Mouse (Mus musculus) testis, adult 2 months (tissue): ENCODE measurements around the gene Hspb7.

Source experiments
- CTCF ChIP-seq: fragments of 200-500 bp; IDR thresholded peaks from 2 replicates; pipeline ENCODE4 v1.5.1; 2012; ENCODE audit warnings: low read depth, mild to moderate bottlenecking, inconsistent platforms, low read length, moderate library complexity; ENCODE audit not compliant: control insufficient read depth, insufficient read depth, insufficient replicate concordance
- POLR2A ChIP-seq: fragments of 200-500 bp; IDR thresholded peaks from 2 replicates; pipeline ENCODE4 v1.6.1; 2012; ENCODE audit warnings: low read depth, mild to moderate bottlenecking, inconsistent platforms, low read length, moderate library complexity; ENCODE audit not compliant: control insufficient read depth

DNA sequence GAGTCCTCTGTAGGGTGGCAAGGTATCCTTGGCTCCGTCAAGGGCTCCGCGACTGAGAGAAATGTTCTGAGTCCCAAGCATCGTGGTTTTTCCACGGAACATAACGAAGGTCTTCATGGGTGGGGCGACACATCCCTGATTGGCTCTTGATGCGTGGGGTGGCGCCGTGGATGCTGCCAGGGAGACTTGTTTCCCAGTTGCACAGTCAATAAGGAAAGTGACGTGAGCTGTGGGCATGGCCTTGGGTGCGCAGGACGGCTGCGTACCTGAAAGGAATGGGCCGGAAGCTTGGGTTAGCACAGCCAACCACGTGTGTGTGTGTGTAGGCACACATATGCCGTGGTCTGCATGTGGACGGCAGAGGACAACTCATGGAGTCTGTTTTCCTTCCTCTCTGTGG is 12.6 kb downstream of the Hspb7 start:
- no peak for TF ChIP-seq CTCF
- no peak for TF ChIP-seq POLR2A
